Mouse (Mus musculus): Measurements from ENCODE around the gene Ccdc154. TPM values are rescaled to one million over a fixed set of nuclear protein-coding genes. Genes with fewer than 3 reads are reported as not detected.
A peak's percentile ranks its signal among the peaks of the same experiment; 100 is the strongest.

Ccdc154 gene
- polyA plus RNA-seq, 1 experiment from 2014 or later, result not detected

DNA sequence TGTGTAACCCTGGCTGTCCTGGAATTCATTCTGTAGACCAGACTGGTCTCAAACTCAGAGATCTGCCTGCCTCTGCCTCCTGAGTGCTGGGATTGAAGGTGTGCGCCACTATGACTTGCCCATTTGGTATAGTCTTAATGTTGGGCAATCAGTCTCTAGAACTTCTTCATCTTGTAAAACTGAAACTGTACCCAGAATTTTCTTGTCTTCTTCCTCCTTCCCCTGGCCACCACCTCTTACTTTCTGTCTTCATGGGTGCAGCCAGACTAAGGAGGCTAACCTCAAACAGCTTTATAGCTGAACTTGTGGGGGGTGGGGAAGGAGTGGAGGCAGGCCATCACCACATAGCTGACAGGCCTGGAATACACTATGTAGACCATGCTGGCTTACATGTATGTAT lies 23.5 kb upstream of the Ccdc154 start:
- H3K36me3 ChIP-seq (replicated peaks), result no peaks in the 10 kb centered on the region
- no peak for ATAC-seq (replicated peaks)
- H3K4me1 ChIP-seq, result peaks cover 10% of the 10 kb centered on the region
- 100% methylated on average over 1 of the region's 1 CpGs for WGBS
- no peaks in the 10 kb centered on the region for H3K27me3 ChIP-seq (replicated peaks)
- H3K27ac ChIP-seq, result no peak overlapping the region
- H3K4me2 ChIP-seq, result no peak overlapping the region
- H3K9ac ChIP-seq, result no peak overlapping the region
- no peak overlapping the region for H3K4me3 ChIP-seq
- H3K9me3 ChIP-seq, result no peaks in the 10 kb centered on the region

DNA sequence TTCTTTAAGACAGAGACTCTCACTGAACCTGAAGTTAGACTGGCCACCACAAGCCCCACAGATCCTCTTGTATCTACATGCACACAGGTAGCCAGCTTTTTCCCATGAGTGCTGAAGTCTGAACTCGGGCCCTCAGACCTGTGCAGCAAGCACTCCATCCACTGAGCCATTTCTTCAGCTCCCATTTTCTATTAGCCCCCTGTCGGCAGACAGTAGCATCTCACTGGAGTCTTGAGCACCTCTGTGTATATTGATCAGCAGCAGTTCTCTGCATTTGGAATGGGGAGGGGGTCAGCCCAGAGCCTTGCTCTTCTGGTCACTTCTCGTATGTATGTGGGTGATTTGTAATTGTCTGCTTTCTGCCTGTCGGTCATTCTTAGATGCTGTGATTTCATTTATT lies 22.3 kb upstream of the Ccdc154 start:
- no peaks in the 10 kb centered on the region for H3K36me3 ChIP-seq (replicated peaks)

GRCm38 (mm10) chr17:25163387-25163786 lies 1.1 kb downstream of the Ccdc154 start:
- no peak for ATAC-seq (replicated peaks)
- no peak overlapping the region for H3K27ac ChIP-seq
- H3K36me3 ChIP-seq (replicated peaks), result peaks cover 20% of the 10 kb centered on the region
- H3K4me2 ChIP-seq, result no peak overlapping the region
- H3K9ac ChIP-seq, result no peak overlapping the region
- H3K9me3 ChIP-seq, result no peaks in the 10 kb centered on the region
- H3K27me3 ChIP-seq (replicated peaks), result no peaks in the 10 kb centered on the region
- H3K4me1 ChIP-seq, result no peaks in the 10 kb centered on the region
- H3K4me3 ChIP-seq, result no peak overlapping the region
- 82% methylated on average over 7 of the region's 7 CpGs for WGBS

More for the DNA sequence above, 22.3 kb upstream of the Ccdc154 start:
- ATAC-seq (replicated peaks), result no peak
- Histone ChIP-seq H3K4me3 (no peak overlapping the region), H3K4me1 (no peaks in the 10 kb centered on the region), H3K27ac (no peak overlapping the region), H3K27me3 (replicated peaks) (no peaks in the 10 kb centered on the region), H3K9me3 (no peaks in the 10 kb centered on the region), H3K4me2 (no peak overlapping the region), H3K9ac (no peak overlapping the region)
- 68% methylated on average over 4 of the region's 4 CpGs for WGBS

- ATAC-seq (replicated peaks), result no peak
- Histone ChIP-seq H3K27me3 (replicated peaks) (no peaks in the 10 kb centered on the region), H3K36me3 (replicated peaks) (peaks cover 13% of the 10 kb centered on the region), H3K4me1 (no peaks in the 10 kb centered on the region), H3K27ac (no peak overlapping the region), H3K4me3 (no peak overlapping the region), H3K9me3 (no peaks in the 10 kb centered on the region), H3K9ac (no peak overlapping the region), H3K4me2 (no peak overlapping the region)
- WGBS, result 86% methylated on average over 3 of the region's 3 CpGs
Measured at GRCm38 (mm10) chr17:25164770-25165169, 2.5 kb downstream of the Ccdc154 start.

DNA sequence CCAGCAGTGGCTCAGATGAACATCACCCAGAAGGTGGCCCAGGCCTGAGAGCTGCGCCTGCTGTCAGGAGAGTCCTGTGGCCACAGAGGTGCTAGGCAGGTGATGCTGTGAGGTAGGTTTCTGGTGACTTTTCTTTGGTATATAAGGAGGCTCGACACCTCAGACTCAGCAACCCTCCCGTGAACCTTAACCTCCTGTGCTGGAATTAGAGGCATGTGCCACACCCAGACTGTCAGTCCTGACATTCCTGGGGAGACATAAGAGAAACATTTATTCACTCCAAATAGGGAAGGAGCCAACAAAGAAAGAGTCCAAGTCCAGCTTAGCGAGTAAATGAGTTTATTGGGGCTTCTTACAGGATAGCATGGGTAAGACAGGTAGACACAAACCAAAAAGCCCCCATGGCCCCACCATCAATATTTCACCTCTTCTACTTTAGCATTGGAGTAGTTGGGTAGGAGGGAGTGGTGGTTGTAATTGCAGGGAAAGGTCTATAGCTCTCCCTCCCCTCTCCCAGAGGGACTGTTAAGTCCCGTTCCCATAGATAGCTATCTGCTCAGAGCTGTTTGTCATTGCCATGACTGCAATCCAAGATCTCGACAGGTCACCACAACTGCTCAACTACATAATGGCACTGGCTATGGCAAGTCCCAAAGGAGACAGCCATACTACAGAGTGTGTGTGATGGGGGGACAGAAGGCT lies 3.9 kb downstream of the Ccdc154 start:
- ATAC-seq (replicated peaks), result no peak

GRCm38 (mm10) chr17:25169706-25170105 lies 7.4 kb downstream of the Ccdc154 start:
- ATAC-seq (replicated peaks), result no peak
- no peaks in the 10 kb centered on the region for H3K36me3 ChIP-seq (replicated peaks)
- 93% methylated on average over 2 of the region's 2 CpGs for WGBS

More for the DNA sequence above, 3.9 kb downstream of the Ccdc154 start:
- Histone ChIP-seq H3K4me3 (no peak overlapping the region), H3K9ac (no peak overlapping the region), H3K4me2 (no peak overlapping the region), H3K27ac (no peak overlapping the region), H3K9me3 (no peaks in the 10 kb centered on the region), H3K27me3 (replicated peaks) (no peaks in the 10 kb centered on the region), H3K4me1 (no peaks in the 10 kb centered on the region), H3K36me3 (replicated peaks) (0 out of 2 replicates have a peak, but pooled peaks cover 2% of the 10 kb centered on the region)
- 78% methylated on average over 6 of the region's 6 CpGs for WGBS

GRCm38 (mm10) chr17:25172558-25172957 lies 10.3 kb downstream of the Ccdc154 start:
- Histone ChIP-seq H3K36me3 (replicated peaks) (no peaks in the 10 kb centered on the region), H3K4me1 (no peaks in the 10 kb centered on the region), H3K4me2 (no peak overlapping the region), H3K9me3 (no peaks in the 10 kb centered on the region), H3K4me3 (no peak overlapping the region), H3K27me3 (replicated peaks) (no peaks in the 10 kb centered on the region), H3K27ac (no peak overlapping the region), H3K9ac (no peak overlapping the region)
- 92% methylated on average over 3 of the region's 3 CpGs for WGBS
- ATAC-seq (replicated peaks), result no peak

More at GRCm38 (mm10) chr17:25169706-25170105, 7.4 kb downstream of the Ccdc154 start:
- H3K4me3 ChIP-seq, result no peak overlapping the region
- no peak overlapping the region for H3K9ac ChIP-seq
- H3K9me3 ChIP-seq, result no peaks in the 10 kb centered on the region
- H3K4me1 ChIP-seq, result no peaks in the 10 kb centered on the region
- H3K27ac ChIP-seq, result no peak overlapping the region
- H3K27me3 ChIP-seq (replicated peaks), result no peaks in the 10 kb centered on the region
- no peak overlapping the region for H3K4me2 ChIP-seq

DNA sequence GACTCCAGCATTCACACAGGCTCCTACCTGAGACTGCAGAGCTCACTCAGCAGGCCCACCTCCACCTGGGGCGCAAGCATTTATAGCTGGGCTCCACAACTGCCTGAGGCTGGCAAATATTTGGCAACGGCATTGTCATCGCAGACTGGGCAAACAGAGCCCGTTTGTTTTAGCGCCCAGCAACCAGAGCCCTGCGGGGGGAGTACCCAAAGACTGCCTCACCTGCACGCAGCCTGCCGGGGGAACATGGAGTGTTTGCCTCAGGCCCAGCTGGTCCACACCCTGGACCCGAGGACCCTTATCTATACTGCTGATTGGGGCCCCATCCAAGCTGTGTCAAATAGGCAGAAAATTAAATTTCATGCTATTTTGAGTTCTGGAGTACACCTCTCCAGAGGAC lies 13.2 kb downstream of the Ccdc154 start, which contains the start of gene Gm38655:
Gene Gm38655 (minus strand): TSS at position 61 of the 400 bp plus-strand sequence.
- WGBS, result 71% methylated on average over 9 of the region's 9 CpGs
- H3K36me3 ChIP-seq (replicated peaks), result no peaks in the 10 kb centered on the region
- H3K4me2 ChIP-seq, result no peak within 1 kb of the TSS
- H3K4me3 ChIP-seq, result no peak within 1 kb of the TSS
- no peaks in the 10 kb centered on the region for H3K9me3 ChIP-seq
- no peak for ATAC-seq (replicated peaks)
- no peak within 1 kb of the TSS for H3K9ac ChIP-seq
- no peak within 1 kb of the TSS for H3K27ac ChIP-seq
- no peaks in the 10 kb centered on the region for H3K4me1 ChIP-seq
- H3K27me3 ChIP-seq (replicated peaks), result no peaks in the 10 kb centered on the region

DNA sequence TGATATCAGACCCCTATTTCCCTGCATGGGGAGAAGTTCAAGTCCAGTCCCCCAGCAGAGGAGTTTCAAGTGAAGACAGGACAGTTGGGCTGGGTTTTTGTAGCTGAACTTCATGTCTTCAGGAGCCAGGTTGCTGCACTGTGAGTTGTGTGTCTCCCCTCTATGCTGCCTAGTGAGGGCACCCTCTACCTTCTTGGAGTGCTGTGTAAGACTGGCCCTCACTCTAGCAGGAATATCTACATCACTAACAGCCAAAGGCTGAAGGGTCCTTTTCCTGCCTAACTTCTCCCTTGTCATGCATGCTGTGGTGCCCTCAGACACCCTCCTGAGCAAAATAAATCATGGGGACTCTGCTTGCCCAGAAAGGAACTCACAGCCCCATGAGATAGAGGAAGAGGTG lies 21.0 kb downstream of the Ccdc154 start:
- Histone ChIP-seq H3K4me3 (peak overlapping the region; percentile 93; the same call in 1 of the 2 replicates), H3K9me3 (no peaks in the 10 kb centered on the region), H3K27me3 (replicated peaks) (no peaks in the 10 kb centered on the region), H3K9ac (no peak overlapping the region), H3K27ac (0 out of 2 replicates have a peak overlapping the region, but pooled peaks have one; percentile 93), H3K36me3 (replicated peaks) (no peaks in the 10 kb centered on the region), H3K4me1 (peaks cover 29% of the 10 kb centered on the region), H3K4me2 (peak overlapping the region; percentile 100)
- no peak for ATAC-seq (replicated peaks)

DNA sequence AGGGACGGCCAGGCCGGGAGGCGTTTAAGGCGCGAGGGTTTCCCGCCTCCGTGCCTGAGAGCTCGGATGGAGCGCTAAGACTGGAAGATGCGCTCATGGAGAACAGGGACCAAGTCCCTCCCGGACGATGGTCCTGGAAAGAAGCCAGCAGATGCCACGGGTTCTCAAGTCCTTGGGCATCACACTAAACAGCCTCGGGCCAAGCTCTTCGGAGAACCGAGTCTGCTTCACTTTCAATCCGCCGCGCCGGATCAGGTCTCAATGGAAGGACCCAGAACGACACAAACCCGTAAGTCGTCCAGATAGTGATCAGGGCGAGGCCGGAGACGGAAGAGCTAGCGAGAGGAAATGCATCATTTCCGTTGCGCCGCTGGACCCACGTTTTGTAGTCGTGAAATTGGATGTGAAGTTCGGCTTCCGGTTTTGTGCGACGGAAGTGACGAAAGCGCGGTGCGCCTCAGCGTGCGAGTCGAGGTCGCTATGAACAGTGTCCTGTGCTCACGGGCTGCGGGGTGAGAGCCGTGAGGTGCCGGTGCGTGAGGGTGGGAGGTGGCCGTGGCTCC lies 21.9 kb downstream of the Ccdc154 start, which contains the start of gene BC003965:
Gene BC003965 (plus strand): TSS at position 426 of the 563 bp plus-strand sequence.
- H3K4me1 ChIP-seq, result peaks cover 33% of the 10 kb centered on the region
- no peaks in the 10 kb centered on the region for H3K27me3 ChIP-seq (replicated peaks)
- peak within 1 kb of the TSS; percentile 100 for H3K4me2 ChIP-seq
- no peaks in the 10 kb centered on the region for H3K9me3 ChIP-seq
- peak; percentile 84 for ATAC-seq (replicated peaks)
- peak within 1 kb of the TSS; percentile 75 for H3K9ac ChIP-seq
- no peaks in the 10 kb centered on the region for H3K36me3 ChIP-seq (replicated peaks)
- H3K27ac ChIP-seq, result peak within 1 kb of the TSS; percentile 93
- under 1% methylated on average over 50 of the region's 50 CpGs for WGBS
- peak within 1 kb of the TSS; percentile 93 for H3K4me3 ChIP-seq

GRCm38 (mm10) chr17:25184961-25185360 lies 22.7 kb downstream of the Ccdc154 start:
- H3K4me1 ChIP-seq, result peaks cover 40% of the 10 kb centered on the region
- WGBS, result 9% methylated on average over 17 of the region's 17 CpGs
- H3K9ac ChIP-seq, result peak overlapping the region; percentile 75

DNA sequence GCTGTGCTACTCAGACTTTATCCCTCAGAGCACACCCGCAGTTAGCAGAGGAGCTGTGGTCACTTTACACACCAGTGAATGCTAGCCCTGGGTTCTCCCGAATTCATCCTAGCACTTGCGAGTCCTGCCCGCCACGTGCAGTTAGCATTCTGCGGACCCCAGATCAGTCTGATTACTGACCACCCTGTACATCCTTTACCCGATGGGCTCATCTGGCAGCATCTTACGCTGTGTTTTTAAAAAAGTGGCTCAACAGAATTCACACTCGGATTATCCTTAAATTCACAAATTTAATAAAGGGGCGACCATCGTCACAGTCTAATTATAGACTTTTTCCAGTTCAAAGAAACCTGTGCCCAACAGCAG lies 25.5 kb downstream of the Ccdc154 start:
- H3K4me1 ChIP-seq, result peaks cover 47% of the 10 kb centered on the region
- H3K9me3 ChIP-seq, result no peaks in the 10 kb centered on the region
- 0 out of 2 replicates have a peak, but pooled peaks cover 5% of the 10 kb centered on the region for H3K36me3 ChIP-seq (replicated peaks)
- H3K4me3 ChIP-seq, result peak overlapping the region; percentile 77
- WGBS, result 5% methylated on average over 11 of the region's 11 CpGs
- ATAC-seq (replicated peaks), result no peak
- peak overlapping the region; percentile 95 for H3K4me2 ChIP-seq
- H3K27ac ChIP-seq, result peak overlapping the region; percentile 80
- no peaks in the 10 kb centered on the region for H3K27me3 ChIP-seq (replicated peaks)
- peak overlapping the region; percentile 72 for H3K9ac ChIP-seq

More at GRCm38 (mm10) chr17:25184961-25185360, 22.7 kb downstream of the Ccdc154 start:
- ATAC-seq (replicated peaks), result peak; percentile 46
- Histone ChIP-seq H3K27me3 (replicated peaks) (no peaks in the 10 kb centered on the region), H3K27ac (peak overlapping the region; percentile 72), H3K9me3 (no peaks in the 10 kb centered on the region), H3K4me2 (peak overlapping the region; percentile 100), H3K36me3 (replicated peaks) (no peaks in the 10 kb centered on the region), H3K4me3 (peak overlapping the region; percentile 93)

Measured in midbrain, embryonic 15.5 days (tissue).